Mouse (Mus musculus) intestine, embryonic 15.5 days (tissue): ENCODE data around the gene Gng5. TPM values are rescaled to one million over a fixed set of nuclear protein-coding genes. Genes with fewer than 3 reads are reported as not detected.

ENCODE experiments used
- ATAC-seq: fragments of 200-750 bp; cut with Nextera tagmentation; 2 replicates; pipeline ENCODE4 v1.8.0; 2017; ENCODE audit warnings: moderate TSS enrichment, moderate library complexity
- H3K27ac ChIP-seq: fragments of 300-500 bp; sonication (generic); 2 replicates; pipeline ENCODE4 v1.5.1; 2015; ENCODE audit warnings: mild to moderate bottlenecking, inconsistent platforms
- H3K27me3 ChIP-seq: fragments of 300-500 bp; sonication (generic); replicated peaks from 2 replicates; pipeline ENCODE4 v1.6.1; 2015; ENCODE audit warnings: inconsistent platforms
- H3K36me3 ChIP-seq: fragments of 300-500 bp; sonication (generic); 2 replicates; pipeline ENCODE4 v1.6.1; 2015; ENCODE audit warnings: inconsistent platforms
- H3K4me1 ChIP-seq: fragments of 300-500 bp; sonication (generic); replicated peaks from 2 replicates; pipeline ENCODE4 v1.6.1; 2015; ENCODE audit warnings: inconsistent platforms
- H3K4me2 ChIP-seq: fragments of 300-500 bp; sonication (generic); replicated peaks from 2 replicates; pipeline ENCODE4 v1.6.1; 2015; ENCODE audit warnings: mild to moderate bottlenecking, inconsistent platforms
- H3K4me3 ChIP-seq: fragments of 300-500 bp; sonication (generic); replicated peaks from 2 replicates; pipeline ENCODE4 v1.5.1; 2015; ENCODE audit warnings: inconsistent platforms
- H3K9ac ChIP-seq: fragments of 300-500 bp; sonication (generic); 2 replicates; pipeline ENCODE4 v1.6.1; 2015; ENCODE audit warnings: inconsistent platforms
- H3K9me3 ChIP-seq: fragments of 300-500 bp; sonication (generic); 2 replicates; pipeline ENCODE4 v1.6.1; 2016; ENCODE audit warnings: inconsistent platforms
- WGBS: fragments of 180-500 bp; shearing (Covaris S2); methylation state at CpG from one replicate; pipeline ENCODE4 v1.1.7; 2015; 5-methylcytosine and 5-hydroxymethylcytosine counted together
- polyA plus RNA-seq: library from polyadenylated mRNA; unstranded; fragments of >200 nt; fragmentation: Nextera tagmentation; extraction: Ambion mirVana; gene quantifications from 2 replicates; pipeline ENCODE4 v1.2.1, GENCODE M21; 2015

Gene Gng5
- polyA plus RNA-seq, 1 experiment from 2014 or later = 1,061 TPM

DNA sequence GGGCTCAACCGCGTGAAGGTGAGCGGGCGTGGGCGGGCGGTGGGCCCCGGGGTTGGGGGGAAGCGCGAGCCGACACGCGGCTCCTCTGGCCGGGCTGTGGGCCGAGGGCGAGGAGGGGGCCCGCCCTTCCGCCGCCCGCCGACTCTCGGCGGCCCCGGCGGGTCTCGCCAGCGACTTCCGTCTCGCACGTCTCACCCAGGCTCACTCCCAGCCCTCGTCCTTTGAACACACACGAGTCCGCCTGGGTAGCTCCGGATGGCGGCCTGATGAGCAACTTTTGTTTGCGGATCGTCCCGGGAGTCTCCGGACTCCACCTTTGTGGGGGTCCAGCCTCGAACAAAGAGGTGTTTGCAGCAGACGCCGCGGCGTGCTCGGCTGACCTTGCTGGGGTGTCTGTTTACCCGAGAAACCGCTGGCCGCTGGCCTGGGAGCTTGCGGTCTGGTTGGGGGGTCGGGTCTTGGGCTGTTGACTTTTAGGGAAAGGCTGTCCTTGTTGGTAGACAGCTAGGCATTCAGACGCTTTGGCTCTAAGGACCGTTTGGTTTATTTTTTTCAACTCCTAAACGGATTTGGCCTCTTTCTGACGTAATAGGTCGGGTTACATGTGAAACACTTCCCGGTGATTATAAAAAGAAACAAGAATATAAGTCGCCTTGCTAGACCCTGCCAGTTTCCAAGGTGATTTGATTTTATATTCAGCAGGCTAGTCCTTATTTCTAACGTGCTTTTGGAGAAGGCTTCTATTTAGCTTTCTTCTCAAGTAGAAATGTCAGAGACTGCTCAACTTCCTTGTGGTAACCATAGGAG is 599 bp downstream of the Gng5 start:
- WGBS = under 1% methylated on average over 57 of the region's 57 CpGs

DNA sequence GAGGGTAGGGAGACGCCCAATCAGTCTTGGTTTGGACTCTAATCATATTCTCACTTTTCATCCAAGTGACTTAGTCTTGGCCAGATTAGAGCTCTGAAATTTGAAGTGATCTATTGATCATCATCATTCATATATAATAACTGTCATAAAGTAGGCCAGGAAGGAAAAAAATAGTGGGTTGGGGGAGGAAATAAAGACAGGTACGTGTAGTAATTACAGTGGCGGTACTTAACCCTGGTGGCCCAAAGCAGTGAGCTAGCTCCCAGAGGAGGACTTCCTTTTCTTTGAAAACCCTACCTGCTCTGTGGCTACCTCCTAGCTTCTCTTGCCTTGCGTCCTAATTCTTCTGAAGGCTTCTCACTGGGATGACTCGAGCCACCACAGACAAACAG is 1.2 kb downstream of the Gng5 start:
- Histone ChIP-seq H3K36me3 (peaks cover 9% of the 10 kb centered on the region), H3K27me3 (no peaks in the 10 kb centered on the region), H3K9me3 (no peaks in the 10 kb centered on the region), H3K9ac (peak overlapping the region; percentile 92), H3K4me3 (peak overlapping the region; percentile 87), H3K4me2 (peak overlapping the region; percentile 65), H3K27ac (no peak overlapping the region), H3K4me1 (peaks cover 18% of the 10 kb centered on the region)
- 4% methylated on average over 5 of the region's 5 CpGs for WGBS
- ATAC-seq = no peak

More for the DNA sequence above, 599 bp downstream of the Gng5 start:
- H3K4me1 ChIP-seq = peaks cover 18% of the 10 kb centered on the region
- peak overlapping the region; percentile 92 for H3K9ac ChIP-seq
- no peaks in the 10 kb centered on the region for H3K27me3 ChIP-seq
- peak overlapping the region; percentile 96 for H3K27ac ChIP-seq
- peaks cover 5% of the 10 kb centered on the region; the same call in 1 of the 2 replicates for H3K36me3 ChIP-seq
- H3K4me3 ChIP-seq = peak overlapping the region; percentile 87
- no peaks in the 10 kb centered on the region for H3K9me3 ChIP-seq
- ATAC-seq = peak; percentile 74
- H3K4me2 ChIP-seq = peak overlapping the region; percentile 65

DNA sequence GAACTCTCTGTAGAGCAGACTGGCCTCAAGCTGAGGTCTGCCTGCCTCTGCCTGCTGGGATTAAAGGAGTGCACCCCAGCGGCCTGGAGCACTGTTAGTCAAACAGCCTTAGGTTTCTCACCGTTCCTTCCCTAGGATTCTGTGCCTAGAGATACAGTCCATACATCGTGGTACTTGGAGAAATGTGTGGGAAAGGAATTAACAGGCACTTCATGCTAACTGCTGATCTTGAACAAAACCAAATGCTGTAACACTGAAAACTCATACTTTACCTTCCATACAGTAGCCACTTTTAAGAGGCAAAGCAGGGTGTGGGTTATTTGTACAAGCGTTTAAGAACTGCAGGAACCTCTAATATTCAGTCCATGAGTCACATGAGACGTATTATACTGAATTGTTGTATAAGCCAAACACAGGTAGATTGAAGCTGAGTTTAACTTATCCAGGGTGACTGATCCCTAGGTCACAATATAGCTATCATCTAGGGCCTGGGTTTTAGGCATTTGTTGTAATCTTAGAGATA is 2.1 kb downstream of the Gng5 start:
- Histone ChIP-seq H3K27me3 (no peaks in the 10 kb centered on the region), H3K4me1 (peaks cover 18% of the 10 kb centered on the region), H3K27ac (peak overlapping the region; percentile 7; the same call in 1 of the 2 replicates), H3K4me3 (peak overlapping the region; percentile 87), H3K9me3 (no peaks in the 10 kb centered on the region), H3K9ac (peak overlapping the region; percentile 29; the same call in 1 of the 2 replicates), H3K36me3 (peaks cover 11% of the 10 kb centered on the region), H3K4me2 (peak overlapping the region; percentile 65)
- 36% methylated on average over 5 of the region's 5 CpGs for WGBS
- no peak for ATAC-seq

DNA sequence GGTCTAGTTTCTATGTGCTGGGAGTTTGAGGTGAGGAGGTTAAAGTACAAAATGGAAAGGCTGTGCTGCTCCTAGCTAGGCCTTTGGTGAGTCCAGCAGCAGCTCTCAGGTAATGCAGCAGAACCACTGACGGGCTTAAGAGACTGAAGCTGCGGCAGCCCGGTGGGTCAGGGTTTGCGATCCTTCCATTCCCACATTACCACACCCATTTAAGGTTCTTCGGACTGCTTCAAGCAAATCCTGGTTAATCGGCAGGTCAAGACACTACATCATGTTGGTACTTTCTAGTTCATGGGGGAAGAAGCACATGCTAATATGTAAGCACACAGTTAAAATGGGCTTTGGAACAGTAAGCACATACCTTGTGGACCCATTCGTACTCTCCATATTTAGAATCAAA is 7.1 kb downstream of the Gng5 start:
- Histone ChIP-seq H3K27ac (no peak overlapping the region), H3K4me3 (no peak overlapping the region), H3K27me3 (no peaks in the 10 kb centered on the region), H3K4me2 (no peak overlapping the region), H3K36me3 (peaks cover 24% of the 10 kb centered on the region), H3K9ac (no peak overlapping the region), H3K9me3 (no peaks in the 10 kb centered on the region), H3K4me1 (peaks cover 12% of the 10 kb centered on the region; the same call in 1 of the 2 replicates)
- WGBS = 93% methylated on average over 7 of the region's 7 CpGs
- no peak for ATAC-seq

DNA sequence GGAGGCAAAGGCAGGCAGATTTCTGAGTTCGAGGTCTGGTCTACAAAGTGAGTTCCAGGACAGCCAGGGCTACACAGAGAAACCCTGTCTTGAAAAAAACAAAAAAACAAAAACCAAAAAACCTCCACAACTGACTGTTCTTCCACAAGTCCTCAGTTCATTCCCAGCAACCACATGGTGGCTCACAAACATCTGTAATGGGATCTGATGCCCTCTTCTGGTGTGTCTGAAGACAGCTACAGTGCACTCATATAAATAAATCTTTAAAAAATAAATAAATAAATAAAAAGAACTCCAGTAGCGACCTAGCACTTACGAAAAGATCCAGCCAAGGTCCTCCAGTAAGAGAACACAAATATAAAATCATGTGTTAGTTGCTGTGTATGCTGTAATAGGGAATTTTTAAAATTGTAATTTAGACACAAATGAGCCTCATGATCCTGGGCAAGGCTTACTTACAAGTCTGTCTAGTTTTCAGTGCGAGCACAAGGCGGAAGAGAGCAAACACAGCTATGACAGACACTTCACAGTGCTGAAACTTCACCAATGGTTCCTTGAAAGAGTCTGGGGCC is 20.7 kb downstream of the Gng5 start:
- Histone ChIP-seq H3K4me1 (no peaks in the 10 kb centered on the region), H3K27me3 (no peaks in the 10 kb centered on the region), H3K9ac (peak overlapping the region; percentile 71), H3K36me3 (peaks cover 10% of the 10 kb centered on the region; the same call in 1 of the 2 replicates), H3K4me2 (peak overlapping the region; percentile 64), H3K27ac (peak overlapping the region; percentile 99), H3K4me3 (peak overlapping the region; percentile 75), H3K9me3 (no peaks in the 10 kb centered on the region)
- peak; percentile 7; the same call in 1 of the 2 replicates for ATAC-seq
- 28% methylated on average over 5 of the region's 5 CpGs for WGBS

DNA sequence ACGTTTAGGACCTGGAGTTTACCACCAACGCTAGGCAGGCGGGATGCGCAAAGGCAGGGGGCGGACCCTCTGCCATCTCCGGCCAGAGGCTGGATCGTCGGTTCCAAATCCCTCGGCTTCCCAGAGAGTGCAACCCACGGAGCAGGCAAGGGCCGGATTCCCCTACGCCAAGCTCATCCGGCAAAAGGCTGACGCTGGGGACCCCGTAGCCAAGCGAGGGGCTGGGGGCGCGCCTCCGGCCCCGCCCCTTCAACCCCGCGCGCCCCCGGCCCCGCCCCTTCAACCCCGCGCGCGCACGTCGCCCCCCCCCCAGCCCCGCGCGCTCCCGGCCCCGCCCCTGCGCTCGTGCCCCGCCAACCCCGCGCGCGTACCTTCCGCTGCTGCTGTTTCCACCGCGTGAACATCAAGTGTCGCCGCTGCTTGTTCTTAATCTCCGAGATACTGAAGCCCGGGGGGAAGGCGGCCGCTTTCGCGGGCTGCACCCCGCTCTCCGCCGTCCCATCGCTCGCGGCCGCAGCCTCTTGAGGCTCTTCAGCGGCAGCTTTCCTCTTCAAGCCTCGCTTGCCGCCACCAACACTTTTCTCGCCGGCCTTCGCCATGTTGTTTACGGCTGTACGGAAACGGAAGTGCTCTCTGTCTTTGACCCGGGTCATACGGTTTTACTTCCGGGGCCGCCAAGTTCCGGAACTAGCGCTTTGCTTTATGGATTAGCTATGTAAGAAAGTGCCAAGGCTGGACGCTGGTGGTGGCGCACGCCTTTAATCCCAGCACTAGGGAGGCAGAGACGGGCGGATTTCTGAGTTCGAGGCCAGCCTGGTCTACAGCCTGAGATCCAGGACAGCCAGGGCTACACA is 21.4 kb downstream of the Gng5 start, which contains the start of gene Rpf1:
Gene Rpf1, minus strand, starts transcription at position 632 of the 854 bp plus-strand sequence.
- H3K27me3 ChIP-seq = no peaks in the 10 kb centered on the region
- peak within 1 kb of the TSS; percentile 71 for H3K9ac ChIP-seq

DNA sequence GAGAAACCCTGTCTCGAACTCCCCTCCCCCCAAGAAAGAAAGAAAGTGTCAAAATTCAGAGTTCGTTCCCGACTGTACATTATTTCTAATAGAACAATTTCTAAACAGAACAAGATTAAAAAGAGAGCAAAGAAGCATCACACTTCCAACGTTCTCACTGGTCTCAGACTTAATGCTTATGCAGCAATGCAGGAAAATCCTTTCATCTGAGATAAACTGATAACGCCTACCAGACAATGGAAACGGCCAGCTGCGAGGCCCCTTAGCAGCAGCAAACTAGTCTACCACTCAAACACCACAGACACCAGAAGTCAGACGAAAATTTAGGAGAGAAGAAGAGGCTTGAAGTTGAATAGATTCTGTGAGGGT is 22.0 kb downstream of the Gng5 start:
- H3K4me2 ChIP-seq = peak overlapping the region; percentile 64
- WGBS = 11% methylated on average over 8 of the region's 8 CpGs
- H3K9me3 ChIP-seq = no peaks in the 10 kb centered on the region
- peaks cover 10% of the 10 kb centered on the region; the same call in 1 of the 2 replicates for H3K36me3 ChIP-seq
- H3K9ac ChIP-seq = peak overlapping the region; percentile 71
- no peaks in the 10 kb centered on the region for H3K27me3 ChIP-seq
- H3K4me3 ChIP-seq = peak overlapping the region; percentile 75
- no peak; the same call in 1 of the 2 replicates for ATAC-seq
- no peaks in the 10 kb centered on the region for H3K4me1 ChIP-seq
- peak overlapping the region; percentile 99 for H3K27ac ChIP-seq

More for the DNA sequence above, 21.4 kb downstream of the Gng5 start, which contains the start of gene Rpf1:
- peak; percentile 97 for ATAC-seq
- under 1% methylated on average over 57 of the region's 82 CpGs for WGBS
- H3K4me2 ChIP-seq = peak within 1 kb of the TSS; percentile 64
- H3K9me3 ChIP-seq = no peaks in the 10 kb centered on the region
- H3K36me3 ChIP-seq = peaks cover 10% of the 10 kb centered on the region; the same call in 1 of the 2 replicates
- H3K4me1 ChIP-seq = no peaks in the 10 kb centered on the region
- H3K4me3 ChIP-seq = peak within 1 kb of the TSS; percentile 75
- peak within 1 kb of the TSS; percentile 99 for H3K27ac ChIP-seq

DNA sequence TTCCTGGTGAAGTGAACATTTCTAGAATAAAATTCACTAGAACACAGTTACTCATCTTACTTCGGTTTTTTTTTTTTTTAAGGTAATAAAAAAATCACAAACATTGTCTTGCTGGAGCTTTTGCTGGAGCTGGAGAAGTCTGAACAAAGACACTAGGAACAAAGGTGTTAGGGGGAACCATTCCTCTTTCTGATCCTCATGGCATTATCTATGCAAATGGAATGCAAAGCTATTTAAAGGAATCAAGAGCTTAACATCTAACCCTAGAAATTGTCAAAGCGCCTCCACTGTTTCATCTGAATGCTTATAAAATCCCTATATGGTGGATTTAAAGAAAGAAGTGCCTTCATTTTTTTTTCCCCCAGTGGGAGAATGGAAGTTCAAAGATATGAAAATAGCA is 28.7 kb downstream of the Gng5 start:
- no peaks in the 10 kb centered on the region for H3K4me1 ChIP-seq
- H3K36me3 ChIP-seq = no peaks in the 10 kb centered on the region
- no peak overlapping the region for H3K27ac ChIP-seq
- WGBS = 48% methylated on average over 2 of the region's 2 CpGs
- H3K4me2 ChIP-seq = no peak overlapping the region
- no peaks in the 10 kb centered on the region for H3K9me3 ChIP-seq
- no peaks in the 10 kb centered on the region for H3K27me3 ChIP-seq
- H3K9ac ChIP-seq = no peak overlapping the region
- no peak for ATAC-seq
- H3K4me3 ChIP-seq = no peak overlapping the region

DNA sequence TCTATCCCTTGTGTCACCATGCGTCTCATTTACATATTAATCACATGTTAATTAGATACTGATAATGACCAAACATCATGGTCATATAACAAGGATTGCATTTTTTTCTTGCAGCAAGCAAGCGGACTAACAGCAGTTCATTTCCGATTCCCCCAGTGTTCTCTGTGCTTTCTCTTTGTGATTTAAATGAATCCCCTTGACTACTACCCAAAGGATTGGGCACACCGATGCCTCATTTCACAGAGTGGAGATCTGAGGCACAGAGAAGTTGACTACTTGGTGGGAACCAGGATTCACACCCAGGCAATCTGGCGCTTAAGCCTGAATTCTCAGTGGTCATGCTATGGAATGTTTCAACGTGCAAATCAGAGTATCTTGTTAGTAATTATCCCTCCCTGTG is 35.4 kb downstream of the Gng5 start:
- no peaks in the 10 kb centered on the region for H3K9me3 ChIP-seq

DNA sequence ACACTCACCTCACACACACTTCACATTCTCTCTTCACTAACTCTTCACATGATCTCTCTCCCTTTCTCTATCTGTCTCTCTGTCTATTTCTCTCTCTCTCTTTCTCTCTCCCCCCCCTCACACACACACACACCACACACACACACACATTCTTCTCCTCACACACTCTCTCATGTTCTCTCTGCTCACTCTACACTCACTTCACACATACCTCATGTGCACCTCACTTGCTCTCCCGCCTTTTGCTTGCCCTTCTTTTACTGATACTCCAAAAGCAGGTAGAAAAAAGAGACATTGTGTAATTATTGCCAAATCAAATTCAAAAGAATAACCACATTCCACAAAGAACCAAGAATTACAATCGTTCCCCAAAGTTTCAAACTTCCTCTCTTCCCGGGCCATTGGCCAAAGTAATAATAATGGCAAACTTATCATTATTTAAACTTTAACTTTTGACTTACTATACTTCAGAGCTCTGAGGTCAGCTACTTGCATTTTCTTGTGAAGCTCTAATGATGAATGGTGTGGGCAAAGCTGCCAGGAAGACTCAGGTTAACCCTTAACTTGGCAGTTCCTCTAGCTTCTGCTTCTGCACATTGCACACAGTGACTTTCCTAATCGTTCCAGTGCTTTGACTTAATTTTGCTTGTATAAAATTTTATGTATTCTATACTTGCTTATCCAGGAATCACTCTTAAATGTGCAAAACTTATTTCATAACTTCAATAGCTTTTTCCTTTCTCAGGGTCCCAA is 41.1 kb downstream of the Gng5 start:
- no peak overlapping the region for H3K27ac ChIP-seq

More for the DNA sequence above, 35.4 kb downstream of the Gng5 start:
- Histone ChIP-seq H3K27ac (no peak overlapping the region), H3K4me1 (no peaks in the 10 kb centered on the region), H3K9ac (no peak overlapping the region), H3K27me3 (no peaks in the 10 kb centered on the region), H3K4me3 (no peak overlapping the region), H3K36me3 (no peaks in the 10 kb centered on the region), H3K4me2 (no peak overlapping the region)
- WGBS = 63% methylated on average over 6 of the region's 6 CpGs
- no peak for ATAC-seq

DNA sequence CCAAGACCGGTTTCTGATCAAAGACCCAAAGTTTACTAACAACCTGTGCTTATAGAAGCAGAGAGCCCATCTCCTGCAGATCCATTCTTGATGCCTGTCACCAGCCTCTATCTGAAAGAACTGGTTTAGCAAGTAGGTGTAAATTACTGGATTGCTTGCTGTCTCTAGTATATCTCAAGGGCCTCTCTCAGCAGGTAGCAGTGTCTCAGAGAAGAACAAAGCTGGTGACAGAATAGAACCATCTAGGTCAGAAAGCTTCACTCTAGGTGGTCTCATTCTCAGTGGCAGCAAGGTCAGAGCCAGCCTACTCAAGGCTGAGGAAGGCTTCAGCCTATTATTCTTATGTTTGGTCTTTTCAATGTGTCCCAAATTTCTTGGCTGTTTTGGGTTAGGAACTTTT is 44.0 kb downstream of the Gng5 start:
- no peak overlapping the region for H3K9ac ChIP-seq
- 23% methylated on average over 1 of the region's 1 CpGs for WGBS
- H3K9me3 ChIP-seq = no peaks in the 10 kb centered on the region
- H3K4me2 ChIP-seq = no peak overlapping the region
- no peaks in the 10 kb centered on the region for H3K27me3 ChIP-seq
- no peak for ATAC-seq
- no peak overlapping the region for H3K27ac ChIP-seq
- H3K4me1 ChIP-seq = no peaks in the 10 kb centered on the region
- no peak overlapping the region for H3K4me3 ChIP-seq
- no peaks in the 10 kb centered on the region for H3K36me3 ChIP-seq

More for the DNA sequence above, 41.1 kb downstream of the Gng5 start:
- no peak for ATAC-seq
- H3K9ac ChIP-seq = no peak overlapping the region
- no peaks in the 10 kb centered on the region for H3K4me1 ChIP-seq
- no peak overlapping the region for H3K4me2 ChIP-seq
- H3K27me3 ChIP-seq = no peaks in the 10 kb centered on the region
- no peak overlapping the region for H3K4me3 ChIP-seq
- H3K9me3 ChIP-seq = no peaks in the 10 kb centered on the region
- WGBS = 53% methylated on average over 4 of the region's 4 CpGs
- no peaks in the 10 kb centered on the region for H3K36me3 ChIP-seq
